Mouse (Mus musculus) ES-E14 (cell line): Measurements from ENCODE around the gene Wdr18.
A peak's percentile ranks its signal among the peaks of the same experiment; 100 is the strongest.

Source experiments
- CHD2 ChIP-seq: IDR thresholded peaks from 2 replicates; pipeline ENCODE4 v1.6.1; 2014; ENCODE audit warnings: mild to moderate bottlenecking, low read depth, low read length, inconsistent platforms
- HCFC1 ChIP-seq: IDR thresholded peaks from 2 replicates; pipeline ENCODE4 v1.6.1; 2012; ENCODE audit warnings: low read length, inconsistent platforms, borderline replicate concordance; ENCODE audit not compliant: insufficient read depth
- MAFK ChIP-seq: IDR thresholded peaks from 2 replicates; pipeline ENCODE4 v1.6.1; 2014; ENCODE audit warnings: mild to moderate bottlenecking, low read depth, low read length, inconsistent platforms; ENCODE audit not compliant: insufficient read depth
- ZC3H11A ChIP-seq: IDR thresholded peaks from 2 replicates; pipeline ENCODE4 v1.6.1; 2012; ENCODE audit warnings: low read depth, mild to moderate bottlenecking, inconsistent platforms, low read length, borderline replicate concordance
- ZNF384 ChIP-seq: IDR thresholded peaks from 2 replicates; pipeline ENCODE4 v1.6.1; 2012; ENCODE audit warnings: low read depth, low read length, inconsistent platforms

GRCm38 (mm10) chr10:79996272-79997033 is 36.5 kb downstream of the Wdr18 start, which contains the start of gene Abca7:
- TF ChIP-seq HCFC1 (no peak), MAFK (no peak), ZNF384 (no peak), ZC3H11A (no peak), CHD2 (peak; percentile 75)
